Mouse (Mus musculus): ENCODE data around the gene Ttc27. TPM values are rescaled to one million over a fixed set of nuclear protein-coding genes. Genes with fewer than 3 reads are reported as not detected.

Gene Ttc27
- polyA plus RNA-seq, 1 experiment from 2014 or later, result 16.1 TPM

DNA sequence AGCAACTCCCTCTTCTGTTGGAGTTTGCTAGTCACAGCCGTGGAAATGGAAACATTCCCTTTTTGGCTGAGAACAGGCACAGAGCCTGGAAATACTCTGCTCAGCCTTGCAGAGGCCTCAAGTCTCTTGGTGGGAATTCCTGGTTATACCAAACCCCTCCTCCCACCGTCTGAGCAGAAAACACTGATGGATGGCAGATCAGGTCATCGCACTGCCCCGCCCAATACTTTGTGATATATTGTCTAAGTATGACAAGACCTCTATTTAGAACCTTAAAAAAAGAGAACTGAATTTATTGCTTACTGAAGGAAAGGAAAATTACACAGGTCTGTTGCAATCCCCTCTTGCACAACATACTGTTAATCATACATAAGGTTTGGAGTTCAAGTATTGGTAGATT is 6.8 kb upstream of the Ttc27 start:
- Histone ChIP-seq H3K9ac (replicated peaks) (no peak overlapping the region), H3K4me3 (replicated peaks) (no peak overlapping the region), H3K27ac (no peak overlapping the region), H3K9me3 (no peaks in the 10 kb centered on the region), H3K4me2 (replicated peaks) (no peak overlapping the region), H3K4me1 (replicated peaks) (no peaks in the 10 kb centered on the region), H3K27me3 (0 out of 2 replicates have a peak, but pooled peaks cover 5% of the 10 kb centered on the region), H3K36me3 (no peaks in the 10 kb centered on the region)
- 81% methylated on average over 4 of the region's 4 CpGs for WGBS
- no peak for ATAC-seq

DNA sequence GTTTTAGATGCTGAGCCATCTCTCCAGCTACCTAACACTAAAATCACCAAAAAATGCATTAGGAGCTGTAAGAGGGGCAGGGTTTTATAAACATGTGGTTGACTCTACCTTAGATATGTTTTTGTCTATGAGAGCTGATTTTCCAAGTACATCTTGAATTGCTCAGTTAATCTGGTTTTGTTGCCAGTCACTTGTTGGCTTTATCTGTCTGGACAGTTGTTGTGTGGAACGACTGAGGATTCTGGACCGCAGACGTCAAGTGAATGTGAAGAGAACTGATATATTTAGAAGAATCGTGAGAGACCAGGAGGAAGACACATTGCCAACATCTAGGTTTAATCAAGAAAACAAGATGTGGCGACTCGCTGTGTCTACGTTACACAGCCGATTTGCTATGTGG is 5.9 kb upstream of the Ttc27 start:
- 92% methylated on average over 8 of the region's 8 CpGs for WGBS
- Histone ChIP-seq H3K27me3 (0 out of 2 replicates have a peak, but pooled peaks cover 13% of the 10 kb centered on the region), H3K9me3 (no peaks in the 10 kb centered on the region), H3K4me1 (replicated peaks) (no peaks in the 10 kb centered on the region), H3K36me3 (no peaks in the 10 kb centered on the region), H3K4me2 (replicated peaks) (no peak overlapping the region), H3K4me3 (replicated peaks) (no peak overlapping the region), H3K9ac (replicated peaks) (no peak overlapping the region), H3K27ac (no peak overlapping the region)
- no peak for ATAC-seq

DNA sequence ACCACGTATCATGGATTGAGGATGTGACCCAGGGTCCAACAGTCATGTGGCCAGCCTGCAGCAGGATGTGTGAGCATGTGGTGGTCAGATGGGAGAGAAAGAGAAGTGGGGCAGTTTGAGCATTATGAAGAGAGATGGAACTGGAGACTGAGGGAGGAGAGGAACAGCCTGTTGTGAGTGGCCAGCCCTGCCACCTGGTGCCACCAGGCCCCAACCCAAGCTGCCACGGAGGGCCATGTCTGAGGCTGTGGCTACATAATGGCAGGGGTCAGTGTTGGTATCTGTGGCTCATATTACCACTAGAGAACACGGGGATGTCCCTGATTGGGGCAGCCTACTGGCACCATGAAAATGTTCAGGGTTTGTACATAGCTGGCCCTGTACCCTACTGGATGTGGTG is 2.4 kb upstream of the Ttc27 start:
- no peak overlapping the region for H3K4me2 ChIP-seq (replicated peaks)
- H3K27me3 ChIP-seq, result 0 out of 2 replicates have a peak, but pooled peaks cover 13% of the 10 kb centered on the region
- WGBS, result 70% methylated on average over 3 of the region's 3 CpGs
- no peaks in the 10 kb centered on the region for H3K36me3 ChIP-seq
- H3K9me3 ChIP-seq, result no peaks in the 10 kb centered on the region
- H3K4me3 ChIP-seq (replicated peaks), result no peak overlapping the region
- ATAC-seq, result no peak
- peaks cover 7% of the 10 kb centered on the region for H3K4me1 ChIP-seq (replicated peaks)
- H3K9ac ChIP-seq (replicated peaks), result no peak overlapping the region
- H3K27ac ChIP-seq, result no peak overlapping the region

DNA sequence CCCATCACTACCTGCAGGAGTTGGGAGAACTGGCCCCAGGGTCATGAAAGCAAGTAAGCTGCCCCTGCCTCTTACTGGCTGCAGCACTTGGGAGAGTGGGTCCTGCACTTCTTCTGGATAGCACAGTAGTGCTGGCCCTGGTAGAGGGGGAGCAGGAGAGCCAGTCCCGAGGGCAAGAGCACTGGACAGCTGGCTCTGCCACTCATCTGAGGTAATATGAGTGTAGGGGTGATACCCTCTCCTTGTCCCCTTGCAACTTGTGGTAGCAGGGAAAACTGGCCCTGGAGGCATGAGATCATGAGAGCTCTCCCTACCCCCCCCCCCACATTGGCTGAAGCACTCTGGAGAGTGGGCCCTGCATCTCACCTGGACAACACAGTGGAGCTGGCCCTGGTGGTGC is 1.8 kb upstream of the Ttc27 start:
- no peak overlapping the region for H3K9ac ChIP-seq (replicated peaks)
- no peak overlapping the region for H3K4me3 ChIP-seq (replicated peaks)
- no peak overlapping the region for H3K27ac ChIP-seq

DNA sequence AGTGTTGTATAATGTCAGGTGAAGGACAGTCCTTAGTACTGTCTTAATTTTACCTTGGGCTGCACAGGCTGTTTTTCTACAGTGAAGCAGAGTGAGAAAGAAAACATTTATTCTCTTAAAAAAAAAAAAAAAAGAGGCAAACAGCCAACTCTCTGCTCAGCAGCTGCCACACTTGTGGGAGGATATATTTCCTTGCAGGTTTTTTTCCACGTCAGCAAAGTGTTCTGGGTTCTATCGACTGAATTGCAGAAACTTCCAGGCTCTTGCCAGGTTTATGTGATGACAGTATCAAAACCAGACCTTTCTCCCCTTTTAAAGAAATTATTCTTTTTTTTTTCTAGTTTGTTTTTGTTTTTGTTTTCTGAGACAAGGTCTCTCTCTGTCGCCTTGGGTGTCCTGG is 889 bp upstream of the Ttc27 start:
- Histone ChIP-seq H3K9me3 (no peaks in the 10 kb centered on the region), H3K27me3 (0 out of 2 replicates have a peak, but pooled peaks cover 13% of the 10 kb centered on the region), H3K36me3 (peaks cover 3% of the 10 kb centered on the region), H3K27ac (no peak overlapping the region), H3K9ac (replicated peaks) (no peak overlapping the region), H3K4me3 (replicated peaks) (0 out of 2 replicates have a peak overlapping the region, but pooled peaks have one; percentile 82), H3K4me1 (replicated peaks) (peaks cover 7% of the 10 kb centered on the region), H3K4me2 (replicated peaks) (peak overlapping the region; percentile 69; the same call in 1 of the 2 replicates)
- WGBS, result 74% methylated on average over 3 of the region's 3 CpGs
- no peak for ATAC-seq

More for the DNA sequence above, 1.8 kb upstream of the Ttc27 start:
- Histone ChIP-seq H3K4me2 (replicated peaks) (no peak overlapping the region), H3K36me3 (no peaks in the 10 kb centered on the region), H3K9me3 (no peaks in the 10 kb centered on the region), H3K4me1 (replicated peaks) (peaks cover 7% of the 10 kb centered on the region), H3K27me3 (0 out of 2 replicates have a peak, but pooled peaks cover 13% of the 10 kb centered on the region)
- no peak for ATAC-seq
- 57% methylated on average over 1 of the region's 1 CpGs for WGBS

DNA sequence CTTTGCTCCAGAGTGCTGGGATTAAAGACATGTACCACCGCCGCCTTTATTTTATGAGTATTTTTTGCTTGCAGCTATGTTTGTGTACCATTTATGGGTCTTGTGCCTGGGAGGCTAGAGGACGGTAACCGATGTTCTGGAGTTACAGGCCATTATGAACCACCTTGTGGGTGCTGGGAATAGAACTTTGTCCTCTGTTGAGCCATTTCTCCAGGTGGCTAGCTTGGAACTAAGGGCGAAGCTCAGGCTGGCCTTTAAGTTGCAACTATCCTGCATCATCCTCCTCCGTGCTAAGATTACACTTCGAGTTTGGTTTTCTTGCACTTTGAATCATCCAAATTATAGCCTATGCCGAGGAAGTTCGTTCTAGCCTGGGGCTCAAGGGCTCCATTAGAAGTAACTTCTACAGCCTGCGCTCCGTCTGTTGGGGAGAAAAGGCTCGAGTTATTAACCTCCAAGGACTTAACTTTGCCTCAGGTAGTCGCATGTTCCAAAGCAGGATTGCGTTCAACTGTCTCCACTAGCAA is 378 bp upstream of the Ttc27 start:
- H3K9me3 ChIP-seq, result no peaks in the 10 kb centered on the region
- H3K27ac ChIP-seq, result no peak overlapping the region
- 9% methylated on average over 14 of the region's 14 CpGs for WGBS
- H3K9ac ChIP-seq (replicated peaks), result peak overlapping the region; percentile 55; the same call in 1 of the 2 replicates
- peaks cover 7% of the 10 kb centered on the region for H3K4me1 ChIP-seq (replicated peaks)
- H3K27me3 ChIP-seq, result 0 out of 2 replicates have a peak, but pooled peaks cover 13% of the 10 kb centered on the region
- H3K36me3 ChIP-seq, result peaks cover 8% of the 10 kb centered on the region
- ATAC-seq, result peak; percentile 10; the same call in 1 of the 2 replicates
- peak overlapping the region; percentile 69 for H3K4me2 ChIP-seq (replicated peaks)
- peak overlapping the region; percentile 82 for H3K4me3 ChIP-seq (replicated peaks)

DNA sequence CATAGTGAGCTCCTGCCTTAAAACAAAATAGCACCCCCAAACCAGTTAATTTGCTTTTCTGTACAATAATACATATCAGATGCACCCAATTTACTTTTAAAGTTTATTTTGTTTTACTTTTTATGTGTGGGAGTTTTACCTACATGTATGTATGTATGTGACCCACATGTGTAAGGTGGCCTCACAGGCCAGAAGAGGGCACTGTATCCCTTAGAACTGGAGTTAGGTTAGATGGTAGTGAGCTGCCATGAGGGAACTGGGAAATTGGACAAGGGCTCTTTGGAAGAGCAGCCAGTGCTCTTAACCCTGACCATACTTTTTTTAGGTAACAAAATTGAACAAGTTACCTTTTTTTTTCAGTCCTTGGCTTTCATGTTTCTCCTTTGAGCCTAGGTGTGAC is 15.3 kb downstream of the Ttc27 start:
- no peaks in the 10 kb centered on the region for H3K4me1 ChIP-seq (replicated peaks)
- H3K9me3 ChIP-seq, result no peaks in the 10 kb centered on the region
- H3K4me2 ChIP-seq (replicated peaks), result no peak overlapping the region
- H3K27me3 ChIP-seq, result no peaks in the 10 kb centered on the region
- no peak overlapping the region for H3K27ac ChIP-seq
- no peak for ATAC-seq
- peaks cover 13% of the 10 kb centered on the region; the same call in 1 of the 2 replicates for H3K36me3 ChIP-seq
- H3K9ac ChIP-seq (replicated peaks), result no peak overlapping the region
- no peak overlapping the region for H3K4me3 ChIP-seq (replicated peaks)

DNA sequence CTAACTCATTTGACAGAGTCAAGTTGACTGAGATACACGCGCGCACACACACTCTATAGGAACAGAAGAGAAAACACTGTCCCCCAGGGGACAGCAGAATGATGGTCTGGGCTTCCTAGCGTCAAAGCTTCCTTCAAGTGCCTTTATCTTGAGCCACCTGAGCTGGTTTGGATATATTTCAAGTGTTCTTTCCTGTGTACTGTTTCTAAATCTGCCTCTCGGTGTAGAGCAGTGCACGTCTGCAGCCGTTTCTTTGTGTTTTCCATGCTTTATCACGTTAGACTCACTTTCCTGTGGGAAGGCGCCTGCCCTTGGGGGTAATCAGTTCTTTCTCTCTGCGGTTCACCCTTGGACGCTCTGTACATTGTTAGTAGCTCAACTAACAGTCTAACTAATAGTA is 17.9 kb downstream of the Ttc27 start:
- no peak overlapping the region for H3K4me2 ChIP-seq (replicated peaks)
- no peak overlapping the region for H3K9ac ChIP-seq (replicated peaks)
- 93% methylated on average over 11 of the region's 11 CpGs for whole genome bisulfite sequencing
- no peak overlapping the region for H3K4me3 ChIP-seq (replicated peaks)
- no peaks in the 10 kb centered on the region for H3K9me3 ChIP-seq
- ATAC-seq, result no peak
- H3K36me3 ChIP-seq, result peaks cover 17% of the 10 kb centered on the region; the same call in 1 of the 2 replicates
- H3K27ac ChIP-seq, result no peak overlapping the region
- H3K27me3 ChIP-seq, result no peaks in the 10 kb centered on the region
- no peaks in the 10 kb centered on the region for H3K4me1 ChIP-seq (replicated peaks)

DNA sequence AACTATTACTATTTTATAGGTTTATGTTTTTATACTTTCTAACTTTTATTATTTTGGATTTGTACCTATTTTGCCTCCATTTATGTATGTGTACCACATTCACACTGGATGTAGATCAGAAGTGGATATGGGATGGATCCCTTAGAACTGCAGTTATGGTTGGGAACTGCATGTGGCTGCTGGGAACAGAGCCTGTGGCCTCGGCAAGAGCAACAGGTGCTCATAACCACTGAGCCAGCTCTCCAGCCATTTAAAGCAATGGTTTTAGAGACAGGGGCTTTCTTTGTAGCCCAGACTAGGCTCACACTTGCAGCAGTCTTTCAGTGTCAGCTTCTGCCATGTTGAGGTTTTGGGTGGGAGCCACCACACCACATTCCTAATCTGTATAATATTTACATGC is 32.1 kb downstream of the Ttc27 start:
- Histone ChIP-seq H3K9ac (replicated peaks) (no peak overlapping the region), H3K36me3 (0 out of 2 replicates have a peak, but pooled peaks cover 4% of the 10 kb centered on the region), H3K27ac (no peak overlapping the region), H3K27me3 (no peaks in the 10 kb centered on the region), H3K4me3 (replicated peaks) (no peak overlapping the region), H3K9me3 (no peaks in the 10 kb centered on the region), H3K4me2 (replicated peaks) (no peak overlapping the region), H3K4me1 (replicated peaks) (no peaks in the 10 kb centered on the region)
- ATAC-seq, result no peak
- WGBS, result 85% methylated on average over 1 of the region's 1 CpGs

DNA sequence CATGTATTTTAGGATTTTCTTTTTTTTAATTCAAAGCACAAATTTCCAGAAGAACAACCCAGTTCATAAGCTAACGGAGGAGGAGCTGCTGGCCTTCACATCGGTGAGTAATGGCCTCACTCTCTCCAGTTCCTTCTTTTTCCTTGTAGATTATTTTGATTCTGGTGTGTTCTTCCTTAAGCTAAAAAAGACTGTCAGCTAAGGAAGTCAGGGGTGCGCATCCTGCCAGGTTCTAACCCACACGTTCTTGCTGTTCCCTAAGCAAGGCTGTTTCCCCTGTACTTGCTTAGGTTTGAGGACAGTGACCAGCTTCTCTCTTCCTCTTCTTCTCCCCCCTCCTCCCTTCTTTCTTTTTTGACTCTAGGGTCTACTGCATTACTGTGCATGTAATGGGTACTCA is 33.5 kb downstream of the Ttc27 start:
- Histone ChIP-seq H3K9me3 (no peaks in the 10 kb centered on the region), H3K4me1 (replicated peaks) (no peaks in the 10 kb centered on the region), H3K4me2 (replicated peaks) (no peak overlapping the region), H3K27me3 (no peaks in the 10 kb centered on the region), H3K36me3 (0 out of 2 replicates have a peak, but pooled peaks cover 4% of the 10 kb centered on the region), H3K4me3 (replicated peaks) (no peak overlapping the region), H3K9ac (replicated peaks) (no peak overlapping the region), H3K27ac (no peak overlapping the region)
- 90% methylated on average over 4 of the region's 4 CpGs for WGBS
- ATAC-seq, result no peak

DNA sequence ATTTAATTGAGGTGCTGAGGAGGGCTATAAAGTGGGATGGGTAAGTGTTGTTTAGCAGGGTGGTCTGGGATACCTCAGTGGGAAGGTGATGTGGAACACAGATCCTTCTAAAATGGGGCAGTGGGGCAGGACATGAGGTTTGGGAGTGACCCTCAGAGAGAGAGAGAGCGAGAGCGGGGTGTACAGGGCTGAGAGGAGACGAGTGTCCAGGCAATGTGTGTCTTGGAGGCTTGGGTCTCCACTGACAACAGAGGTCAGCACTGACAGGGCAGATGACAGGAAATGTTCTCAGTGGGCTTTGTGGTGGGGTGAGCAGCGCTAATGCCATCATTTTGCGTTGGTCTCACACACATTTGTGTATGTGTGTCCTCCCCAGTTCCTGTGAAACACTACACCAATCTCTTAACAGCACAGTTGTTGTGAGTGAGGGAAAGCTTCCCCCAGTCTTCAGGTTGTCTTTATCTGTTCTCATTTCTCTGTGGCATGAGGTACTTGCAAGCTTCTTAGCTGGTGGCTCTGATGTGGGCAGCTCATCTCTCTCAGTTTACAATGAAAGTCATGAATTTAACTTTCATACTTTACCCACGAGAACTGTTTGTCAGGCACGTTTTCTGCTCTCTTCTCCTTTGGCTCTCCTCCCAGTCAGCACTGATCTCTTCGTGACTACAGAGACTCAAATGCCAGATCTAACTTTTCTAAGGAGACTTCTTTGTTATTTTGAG is 35.5 kb downstream of the Ttc27 start:
- Histone ChIP-seq H3K9me3 (no peaks in the 10 kb centered on the region), H3K4me2 (replicated peaks) (no peak overlapping the region), H3K9ac (replicated peaks) (no peak overlapping the region), H3K27ac (no peak overlapping the region), H3K4me1 (replicated peaks) (no peaks in the 10 kb centered on the region), H3K27me3 (no peaks in the 10 kb centered on the region), H3K36me3 (peaks cover under 1% of the 10 kb centered on the region; the same call in 1 of the 2 replicates), H3K4me3 (replicated peaks) (no peak overlapping the region)
- WGBS, result 90% methylated on average over 8 of the region's 8 CpGs
- no peak for ATAC-seq

DNA sequence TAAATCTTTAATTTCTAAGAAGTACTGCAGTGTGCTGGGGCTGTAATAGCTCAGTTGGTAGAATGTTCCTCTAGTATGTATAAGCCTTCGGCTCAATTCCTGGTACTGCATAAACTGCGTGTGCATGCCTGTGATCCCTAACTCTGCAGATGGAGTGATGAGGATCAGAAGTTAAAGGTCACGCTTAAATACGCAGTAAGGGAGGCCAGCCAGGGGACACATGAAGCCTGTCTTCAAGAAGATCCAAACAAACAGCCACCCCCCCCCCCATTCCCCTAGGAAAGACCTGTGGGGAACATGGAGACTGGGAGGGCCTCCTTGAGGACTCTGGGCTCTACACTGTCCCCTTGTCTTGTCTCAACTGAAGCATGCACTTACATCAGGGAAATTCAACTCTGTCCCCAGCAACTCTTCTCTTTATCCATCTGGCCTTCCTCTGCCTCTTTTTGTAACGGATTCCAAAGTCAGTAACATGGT is 36.1 kb downstream of the Ttc27 start:
- Histone ChIP-seq H3K4me3 (replicated peaks) (no peak overlapping the region), H3K9ac (replicated peaks) (no peak overlapping the region), H3K27ac (no peak overlapping the region), H3K9me3 (no peaks in the 10 kb centered on the region), H3K4me2 (replicated peaks) (no peak overlapping the region), H3K4me1 (replicated peaks) (no peaks in the 10 kb centered on the region), H3K36me3 (peaks cover 4% of the 10 kb centered on the region; the same call in 1 of the 2 replicates), H3K27me3 (no peaks in the 10 kb centered on the region)
- ATAC-seq, result no peak
- WGBS, result 84% methylated on average over 5 of the region's 5 CpGs
